Mouse (Mus musculus) liver, adult 2 months (tissue): ENCODE data around the gene Clk3.

Experiments
- CTCF ChIP-seq: fragments of 200-500 bp; IDR thresholded peaks from 2 replicates; pipeline ENCODE4 v1.5.1; 2011; ENCODE audit warnings: low read depth, low read length, control low read depth
- POLR2A ChIP-seq: fragments of 200-500 bp; IDR thresholded peaks from 2 replicates; pipeline ENCODE4 v1.6.1; 2011; ENCODE audit warnings: low read length, control low read depth; ENCODE audit not compliant: insufficient read depth; ENCODE audit errors: extremely low read depth

GRCm38 (mm10) chr9:57728312-57728711 is 37.3 kb downstream of the Clk3 start:
- TF ChIP-seq CTCF (no peak), POLR2A (no peak)
